ENCODE assay signal across 8 mouse cellular contexts in genomic region chr17:15375224-15375623, GRCm38 (mm10). TPM values are rescaled to one million over a fixed set of nuclear protein-coding genes. Genes with fewer than 3 reads are reported as not detected.
DNase-seq lines count a peak whose midpoint lies in the region; ATAC-seq and TF ChIP-seq lines count a peak whose summit lies in the region.

No protein-coding gene starts in this region.

- peak overlapping the region; percentile 93 for H3K4me2 ChIP-seq in hindbrain, embryonic 15.5 days
- H3K4me2 ChIP-seq in midbrain, embryonic 14.5 days (ENCODE audit: low read length) = peak overlapping the region; percentile 96

- H3K9ac ChIP-seq in hindbrain, embryonic 15.5 days = peak overlapping the region; percentile 95
- peak overlapping the region; percentile 95 for H3K9ac ChIP-seq in midbrain, embryonic 14.5 days (replicated peaks; ENCODE audit: low read length)

- H3K9me3 ChIP-seq in hindbrain, embryonic 15.5 days = no peaks in the 10 kb centered on the region
- H3K9me3 ChIP-seq in midbrain, embryonic 14.5 days (ENCODE audit: control insufficient read depth, low read length) = no peaks in the 10 kb centered on the region

- H3K4me1 ChIP-seq in hindbrain, embryonic 15.5 days (replicated peaks) = peaks cover 59% of the 10 kb centered on the region
- H3K4me1 ChIP-seq in midbrain, embryonic 14.5 days (ENCODE audit: control insufficient read depth, insufficient read depth, low read length) = peaks cover 51% of the 10 kb centered on the region

- TF ChIP-seq CTCF in layer of hippocampus, adult 2 months (conservative IDR thresholded peaks at IDR 0.05) = no peak

- no peaks in the 10 kb centered on the region for H3K27me3 ChIP-seq in hindbrain, embryonic 15.5 days
- no peaks in the 10 kb centered on the region for H3K27me3 ChIP-seq in midbrain, embryonic 14.5 days (ENCODE audit: control insufficient read depth, insufficient read depth, low read length)

- under 1% methylated on average over 18 of the region's 18 CpGs for WGBS in hindbrain, embryonic 15.5 days
- WGBS in midbrain, embryonic 14.5 days = under 1% methylated on average over 18 of the region's 18 CpGs

- H3K36me3 ChIP-seq in hindbrain, embryonic 15.5 days = peaks cover 9% of the 10 kb centered on the region
- peaks cover 30% of the 10 kb centered on the region for H3K36me3 ChIP-seq in midbrain, embryonic 14.5 days (ENCODE audit: control insufficient read depth, insufficient read depth, low read length)

- H3K4me3 ChIP-seq in layer of hippocampus, adult 2 months = peak overlapping the region; percentile 88
- H3K4me3 ChIP-seq in hindbrain, embryonic 15.5 days = peak overlapping the region; percentile 57
- peak overlapping the region; percentile 84 for H3K4me3 ChIP-seq in midbrain, embryonic 14.5 days (replicated peaks; ENCODE audit: low read depth, low read length)

- DNase-seq in layer of hippocampus, adult 2 months (ENCODE audit: low spot score in 2 of 2) = no peak
- DNase-seq in layer of hippocampus, postnatal 14 days (ENCODE audit: low spot score in 2 of 2) = no peak
- DNase-seq in brain, adult 2 months (ENCODE audit: low read depth, low spot score) = peak; percentile 33
- DNase-seq in midbrain, embryonic 14.5 days = no peak
- DNase-seq in layer of hippocampus, postnatal 25 days (ENCODE audit: extremely low spot score in 1 of 2, low spot score in 1 of 2) = no peak
- no peak for DNase-seq in adrenal gland, adult 18-20 months (ENCODE audit: low spot score in 2 of 2)
- DNase-seq in embryo, embryonic 10.5 days (ENCODE audit: low spot score) = no peak

- ATAC-seq in hindbrain, embryonic 15.5 days (ENCODE audit: low FRiP score, low read depth) = no peak
- no peak for ATAC-seq in midbrain, embryonic 14.5 days (ENCODE audit: low FRiP score, low TSS enrichment)

- peak overlapping the region; percentile 94 for H3K27ac ChIP-seq in layer of hippocampus, adult 2 months
- peak overlapping the region; percentile 97 for H3K27ac ChIP-seq in hindbrain, embryonic 15.5 days (replicated peaks)
- peak overlapping the region; percentile 99 for H3K27ac ChIP-seq in midbrain, embryonic 14.5 days (replicated peaks; ENCODE audit: low read depth, low read length)

RNA-seq across cellular contexts. Expression of gene Dll1, which starts 1.4 kb away (rescaled TPM):
- total RNA-seq in layer of hippocampus, adult 2 months (2021) = 10 to 100 TPM in 1 of 2 experiments, 1 to 10 TPM in 1; 8.8 to 14.0 TPM
- total RNA-seq in layer of hippocampus, postnatal 14 days (2021) = 10 to 100 TPM; 10.6 to 12.3 TPM
- polyA plus RNA-seq in hindbrain, embryonic 15.5 days (2015; fragmentation: Nextera tagmentation; extraction: Ambion mirVana) = 18.2 and 21.4 TPM in 2 replicates
- polyA plus RNA-seq in midbrain, embryonic 14.5 days (2014; fragmentation: Nextera tagmentation; extraction: Ambion mirVana) = 23.5 and 24.4 TPM in 2 replicates
- total RNA-seq in layer of hippocampus, postnatal 25 days (2021) = 10 to 100 TPM; 11.6 to 12.8 TPM
- total RNA-seq in adrenal gland, adult 18-20 months (2021) = 1 to 10 TPM; 4.1 to 7.0 TPM

RNA-seq across cellular contexts. Expression of gene Fam120b, which starts 20.8 kb away (rescaled TPM):
- 10 to 100 TPM; 49.0 to 49.2 TPM for total RNA-seq in layer of hippocampus, adult 2 months (2021)
- total RNA-seq in layer of hippocampus, postnatal 14 days (2021) = 10 to 100 TPM; 33.4 to 34.9 TPM
- polyA plus RNA-seq in hindbrain, embryonic 15.5 days (2015; fragmentation: Nextera tagmentation; extraction: Ambion mirVana) = 45.0 and 45.7 TPM in 2 replicates
- polyA plus RNA-seq in midbrain, embryonic 14.5 days (2014; fragmentation: Nextera tagmentation; extraction: Ambion mirVana) = 36.9 and 49.1 TPM in 2 replicates
- 10 to 100 TPM; 42.3 to 45.1 TPM for total RNA-seq in layer of hippocampus, postnatal 25 days (2021)
- total RNA-seq in adrenal gland, adult 18-20 months (2021) = 10 to 100 TPM; 19.9 to 22.1 TPM
